Mouse (Mus musculus): ENCODE results near the gene Fry. TPM values are rescaled to one million over a fixed set of nuclear protein-coding genes. Genes with fewer than 3 reads are reported as not detected.

The Fry gene
- polyA plus RNA-seq, 1 experiment from 2014 or later = 35.4 TPM

- H3K9me3 ChIP-seq = 0 out of 2 replicates have a peak, but pooled peaks cover under 1% of the 10 kb centered on the region
- H3K27me3 ChIP-seq = no peaks in the 10 kb centered on the region
- H3K27ac ChIP-seq = no peak overlapping the region
- H3K9ac ChIP-seq (replicated peaks) = no peak overlapping the region
- H3K4me3 ChIP-seq (replicated peaks) = no peak overlapping the region
- no peaks in the 10 kb centered on the region for H3K36me3 ChIP-seq
- no peak for ATAC-seq
- H3K4me1 ChIP-seq (replicated peaks) = no peaks in the 10 kb centered on the region
- H3K4me2 ChIP-seq (replicated peaks) = no peak overlapping the region
- WGBS = 85% methylated on average over 2 of the region's 2 CpGs
Observed at GRCm38 (mm10) chr5:150331821-150332220, 213.4 kb downstream of the Fry start.

GRCm38 (mm10) chr5:150332810-150333209 is 214.4 kb downstream of the Fry start:
- H3K36me3 ChIP-seq = no peaks in the 10 kb centered on the region
- H3K27me3 ChIP-seq = no peaks in the 10 kb centered on the region
- no peak for ATAC-seq

DNA sequence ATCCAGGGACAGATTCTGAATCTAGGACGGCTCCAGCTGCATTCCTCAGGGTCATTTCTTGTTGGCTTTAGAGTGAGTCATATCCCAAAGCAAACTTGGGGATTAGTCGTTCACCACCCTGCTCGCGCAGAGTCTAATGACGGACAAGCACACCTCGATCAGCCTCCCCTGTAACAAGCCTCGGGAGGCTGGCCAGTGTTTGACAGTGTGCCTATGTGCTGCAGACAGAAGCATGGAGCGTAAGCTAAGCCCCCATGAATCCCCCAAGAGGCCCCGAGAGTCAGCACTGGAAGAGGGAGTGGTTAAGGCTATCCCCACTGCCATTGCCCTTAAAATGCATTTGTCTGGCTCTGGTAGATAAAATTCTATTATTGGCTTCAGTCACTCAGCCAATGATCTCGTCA is 214.9 kb downstream of the Fry start:
- H3K9ac ChIP-seq (replicated peaks) = no peak overlapping the region
- ATAC-seq = 0 out of 2 replicates have a peak, but pooled peaks have one; percentile 14
- no peak overlapping the region for H3K27ac ChIP-seq
- H3K4me1 ChIP-seq (replicated peaks) = no peaks in the 10 kb centered on the region
- 74% methylated on average over 10 of the region's 10 CpGs for WGBS
- no peak overlapping the region for H3K4me2 ChIP-seq (replicated peaks)
- no peaks in the 10 kb centered on the region for H3K27me3 ChIP-seq
- H3K36me3 ChIP-seq = no peaks in the 10 kb centered on the region
- no peak overlapping the region for H3K4me3 ChIP-seq (replicated peaks)
- H3K9me3 ChIP-seq = 0 out of 2 replicates have a peak, but pooled peaks cover 3% of the 10 kb centered on the region

More at GRCm38 (mm10) chr5:150332810-150333209, 214.4 kb downstream of the Fry start:
- Histone ChIP-seq H3K9ac (replicated peaks) (no peak overlapping the region), H3K4me2 (replicated peaks) (no peak overlapping the region), H3K4me3 (replicated peaks) (no peak overlapping the region), H3K9me3 (0 out of 2 replicates have a peak, but pooled peaks cover 3% of the 10 kb centered on the region), H3K27ac (no peak overlapping the region), H3K4me1 (replicated peaks) (no peaks in the 10 kb centered on the region)
- 73% methylated on average over 5 of the region's 5 CpGs for WGBS

- H3K9ac ChIP-seq (replicated peaks) = no peak overlapping the region
- 0 out of 2 replicates have a peak, but pooled peaks cover 3% of the 10 kb centered on the region for H3K9me3 ChIP-seq
- H3K36me3 ChIP-seq = no peaks in the 10 kb centered on the region
- H3K27ac ChIP-seq = no peak overlapping the region
- 58% methylated on average over 10 of the region's 10 CpGs for WGBS
- H3K27me3 ChIP-seq = no peaks in the 10 kb centered on the region
- H3K4me1 ChIP-seq (replicated peaks) = no peaks in the 10 kb centered on the region
- no peak overlapping the region for H3K4me3 ChIP-seq (replicated peaks)
- no peak overlapping the region for H3K4me2 ChIP-seq (replicated peaks)
- ATAC-seq = no peak
Observed at GRCm38 (mm10) chr5:150336451-150336850, 218.0 kb downstream of the Fry start.

DNA sequence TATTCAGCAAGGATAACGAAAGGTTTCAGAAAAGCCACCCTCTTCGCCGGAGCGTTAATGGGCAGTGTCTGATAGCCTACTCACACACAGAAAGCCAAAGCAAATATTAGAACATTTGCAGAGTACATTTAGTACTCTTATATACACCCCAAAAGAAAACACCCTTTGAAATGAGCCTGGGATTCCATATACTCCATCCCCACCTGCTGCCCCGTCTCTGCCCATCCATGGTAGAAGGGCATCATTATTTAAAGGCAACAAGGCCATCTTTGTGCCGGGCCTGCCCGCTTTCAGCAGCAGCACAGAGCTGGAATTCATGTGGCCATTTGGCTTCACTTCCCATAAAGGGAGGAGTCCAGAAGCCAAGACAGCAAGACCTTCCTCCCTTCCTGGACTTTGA is 219.3 kb downstream of the Fry start:
- no peaks in the 10 kb centered on the region for H3K27me3 ChIP-seq
- WGBS = 92% methylated on average over 7 of the region's 7 CpGs
- peaks cover 5% of the 10 kb centered on the region; the same call in 1 of the 2 replicates for H3K36me3 ChIP-seq
- no peaks in the 10 kb centered on the region for H3K4me1 ChIP-seq (replicated peaks)
- H3K27ac ChIP-seq = 0 out of 2 replicates have a peak overlapping the region, but pooled peaks have one; percentile 0
- no peak for ATAC-seq
- H3K4me2 ChIP-seq (replicated peaks) = no peak overlapping the region
- H3K9ac ChIP-seq (replicated peaks) = no peak overlapping the region
- 0 out of 2 replicates have a peak, but pooled peaks cover 3% of the 10 kb centered on the region for H3K9me3 ChIP-seq
- no peak overlapping the region for H3K4me3 ChIP-seq (replicated peaks)

GRCm38 (mm10) chr5:150340944-150341343 is 222.5 kb downstream of the Fry start:
- ATAC-seq = no peak
- no peaks in the 10 kb centered on the region for H3K4me1 ChIP-seq (replicated peaks)
- peaks cover 7% of the 10 kb centered on the region for H3K36me3 ChIP-seq
- 0 out of 2 replicates have a peak, but pooled peaks cover 3% of the 10 kb centered on the region for H3K9me3 ChIP-seq
- H3K4me3 ChIP-seq (replicated peaks) = no peak overlapping the region
- H3K27ac ChIP-seq = no peak overlapping the region
- H3K27me3 ChIP-seq = no peaks in the 10 kb centered on the region
- H3K9ac ChIP-seq (replicated peaks) = no peak overlapping the region
- H3K4me2 ChIP-seq (replicated peaks) = no peak overlapping the region
- 81% methylated on average over 5 of the region's 5 CpGs for WGBS

- Histone ChIP-seq H3K4me3 (replicated peaks) (no peak overlapping the region), H3K36me3 (peaks cover 19% of the 10 kb centered on the region), H3K9me3 (no peaks in the 10 kb centered on the region), H3K4me1 (replicated peaks) (no peaks in the 10 kb centered on the region), H3K27ac (no peak overlapping the region), H3K9ac (replicated peaks) (no peak overlapping the region), H3K4me2 (replicated peaks) (no peak overlapping the region), H3K27me3 (no peaks in the 10 kb centered on the region)
- 90% methylated on average over 3 of the region's 3 CpGs for WGBS
- ATAC-seq = no peak
Observed at GRCm38 (mm10) chr5:150342139-150342538, 223.7 kb downstream of the Fry start.

DNA sequence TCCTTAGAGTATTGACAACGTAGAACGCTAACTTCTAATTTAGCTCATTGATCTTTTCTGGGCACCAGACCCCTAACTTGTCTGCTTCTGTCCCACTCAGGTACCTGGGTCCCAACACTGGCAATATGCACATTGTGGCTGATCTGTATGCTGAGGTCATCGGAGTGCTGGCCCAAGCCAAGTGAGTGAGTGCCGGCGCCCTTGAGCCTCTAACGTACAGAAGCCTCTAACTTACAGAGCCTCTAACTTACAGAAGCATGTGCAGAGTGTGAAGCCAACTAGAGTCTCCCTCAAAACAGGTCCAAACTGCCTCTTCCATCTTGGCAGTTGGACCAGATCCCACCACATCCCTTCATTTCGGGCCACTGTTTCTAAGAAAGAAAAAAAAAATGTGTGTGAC is 227.5 kb downstream of the Fry start:
- Histone ChIP-seq H3K9ac (replicated peaks) (no peak overlapping the region), H3K4me1 (replicated peaks) (no peaks in the 10 kb centered on the region), H3K27me3 (no peaks in the 10 kb centered on the region), H3K9me3 (0 out of 2 replicates have a peak, but pooled peaks cover 3% of the 10 kb centered on the region), H3K27ac (no peak overlapping the region), H3K36me3 (peaks cover 27% of the 10 kb centered on the region), H3K4me3 (replicated peaks) (no peak overlapping the region), H3K4me2 (replicated peaks) (no peak overlapping the region)
- no peak for ATAC-seq
- 95% methylated on average over 7 of the region's 7 CpGs for WGBS

GRCm38 (mm10) chr5:150346378-150346777 is 227.9 kb downstream of the Fry start:
- no peak overlapping the region for H3K4me3 ChIP-seq (replicated peaks)
- 82% methylated on average over 4 of the region's 4 CpGs for WGBS
- no peaks in the 10 kb centered on the region for H3K27me3 ChIP-seq
- H3K4me2 ChIP-seq (replicated peaks) = no peak overlapping the region
- H3K9ac ChIP-seq (replicated peaks) = no peak overlapping the region
- H3K4me1 ChIP-seq (replicated peaks) = no peaks in the 10 kb centered on the region
- no peak overlapping the region for H3K27ac ChIP-seq
- peaks cover 27% of the 10 kb centered on the region for H3K36me3 ChIP-seq
- 0 out of 2 replicates have a peak, but pooled peaks cover 3% of the 10 kb centered on the region for H3K9me3 ChIP-seq
- ATAC-seq = no peak

DNA sequence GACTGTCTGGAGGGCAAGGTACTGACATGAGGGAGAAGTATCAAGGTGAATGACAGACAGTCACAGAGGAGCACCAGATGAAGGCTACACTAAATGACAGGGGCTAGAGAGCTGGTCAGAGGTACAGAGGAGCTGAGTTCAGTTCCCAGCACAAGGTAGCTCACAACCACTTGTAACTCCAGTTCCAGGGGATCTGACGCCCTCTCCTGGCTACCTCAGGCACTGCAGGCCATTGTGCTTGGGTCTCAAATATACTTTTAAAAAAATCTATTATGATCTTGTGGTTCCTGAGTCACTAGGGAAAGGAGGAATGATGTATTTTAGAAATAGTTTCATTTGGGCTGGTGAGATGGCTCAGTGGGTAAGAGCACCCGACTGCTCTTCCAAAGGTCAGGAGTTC is 229.4 kb downstream of the Fry start:
- Histone ChIP-seq H3K9me3 (0 out of 2 replicates have a peak, but pooled peaks cover 3% of the 10 kb centered on the region), H3K9ac (replicated peaks) (no peak overlapping the region), H3K27ac (no peak overlapping the region), H3K4me3 (replicated peaks) (no peak overlapping the region), H3K4me1 (replicated peaks) (no peaks in the 10 kb centered on the region), H3K4me2 (replicated peaks) (no peak overlapping the region), H3K36me3 (peaks cover 22% of the 10 kb centered on the region), H3K27me3 (no peaks in the 10 kb centered on the region)
- ATAC-seq = no peak
- WGBS = 80% methylated on average over 2 of the region's 2 CpGs

DNA sequence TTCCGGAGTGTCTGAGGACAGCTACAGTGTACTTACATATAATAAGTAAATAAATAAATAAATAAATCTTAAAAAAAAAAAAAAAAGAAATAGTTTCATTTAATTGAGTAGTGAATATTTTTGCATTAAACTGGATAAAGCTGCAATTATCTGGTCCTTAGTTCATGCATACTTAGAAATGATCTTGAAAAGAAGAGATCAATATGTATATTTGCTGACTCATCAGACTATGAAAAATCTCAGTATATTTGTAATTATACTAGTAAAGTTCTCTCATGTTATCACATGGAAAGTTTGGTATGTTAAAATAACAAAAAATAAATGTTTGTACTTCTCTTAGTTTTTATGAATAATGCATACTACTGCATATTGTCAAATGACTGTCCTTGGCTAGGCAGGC is 229.9 kb downstream of the Fry start:
- Histone ChIP-seq H3K4me3 (replicated peaks) (no peak overlapping the region), H3K27ac (no peak overlapping the region), H3K4me2 (replicated peaks) (no peak overlapping the region), H3K9ac (replicated peaks) (no peak overlapping the region), H3K9me3 (0 out of 2 replicates have a peak, but pooled peaks cover 3% of the 10 kb centered on the region), H3K27me3 (no peaks in the 10 kb centered on the region), H3K4me1 (replicated peaks) (no peaks in the 10 kb centered on the region), H3K36me3 (peaks cover 22% of the 10 kb centered on the region)
- WGBS = 89% methylated on average over 1 of the region's 1 CpGs
- no peak for ATAC-seq

GRCm38 (mm10) chr5:150351191-150351590 is 232.7 kb downstream of the Fry start:
- H3K27ac ChIP-seq = no peak overlapping the region
- H3K27me3 ChIP-seq = no peaks in the 10 kb centered on the region
- H3K9me3 ChIP-seq = 0 out of 2 replicates have a peak, but pooled peaks cover 3% of the 10 kb centered on the region
- 80% methylated on average over 2 of the region's 2 CpGs for WGBS
- H3K9ac ChIP-seq (replicated peaks) = no peak overlapping the region
- peaks cover 37% of the 10 kb centered on the region for H3K36me3 ChIP-seq
- H3K4me1 ChIP-seq (replicated peaks) = no peaks in the 10 kb centered on the region
- no peak overlapping the region for H3K4me3 ChIP-seq (replicated peaks)
- ATAC-seq = no peak
- H3K4me2 ChIP-seq (replicated peaks) = no peak overlapping the region

- Histone ChIP-seq H3K27ac (no peak overlapping the region), H3K36me3 (peaks cover 54% of the 10 kb centered on the region), H3K9ac (replicated peaks) (no peak overlapping the region), H3K27me3 (no peaks in the 10 kb centered on the region), H3K4me3 (replicated peaks) (no peak overlapping the region), H3K4me2 (replicated peaks) (no peak overlapping the region), H3K9me3 (no peaks in the 10 kb centered on the region; the same call in 1 of the 2 replicates), H3K4me1 (replicated peaks) (no peaks in the 10 kb centered on the region)
- ATAC-seq = no peak
- 89% methylated on average over 14 of the region's 14 CpGs for WGBS
Observed at GRCm38 (mm10) chr5:150358671-150359070, 240.2 kb downstream of the Fry start.
